Mouse (Mus musculus) MEL (cell line): ENCODE measurements around the gene Olfr1298.

Experiments used
- BHLHE40 ChIP-seq: IDR thresholded peaks from 2 replicates; pipeline ENCODE4 v1.6.1; 2012; ENCODE audit warnings: low read depth, mild to moderate bottlenecking, inconsistent platforms, low read length, improper control_type of control experiment, borderline replicate concordance
- CTCF ChIP-seq, 3 experiments: IDR thresholded peaks in 2 of 3; conservative IDR thresholded peaks in 1 of 3; 2 replicates each; pipeline ENCODE4 v1.5.1; 2011 to 2012; ENCODE audit warnings: low read length in 3 of 3, low read depth in 2 of 3, mild to moderate bottlenecking in 2 of 3, improper control_type of control experiment in 1 of 3, inconsistent platforms in 1 of 3, mixed read lengths in 1 of 3, moderate library complexity in 1 of 3; ENCODE audit not compliant: control insufficient read depth in 1 of 3, insufficient read depth in 1 of 3, poor library complexity in 1 of 3, severe bottlenecking in 1 of 3
- EP300 ChIP-seq, 2 experiments: IDR thresholded peaks; 2 replicates each; pipeline ENCODE4 v1.6.1; 2011; ENCODE audit warnings: improper control_type of control experiment in 2 of 2, low read length in 2 of 2, low read depth in 1 of 2, mild to moderate bottlenecking in 1 of 2
- GATA1 ChIP-seq: IDR thresholded peaks from 2 replicates; pipeline ENCODE4 v1.6.1; 2011; ENCODE audit warnings: low read depth, low read length, improper control_type of control experiment
- HCFC1 ChIP-seq: IDR thresholded peaks from 2 replicates; pipeline ENCODE4 v1.6.1; 2012; ENCODE audit warnings: low read depth, mild to moderate bottlenecking, inconsistent platforms, low read length, improper control_type of control experiment, moderate library complexity
- MXI1 ChIP-seq: IDR thresholded peaks from 2 replicates; pipeline ENCODE4 v1.6.1; 2011; ENCODE audit warnings: mild to moderate bottlenecking, low read depth, low read length, improper control_type of control experiment
- RCOR1 ChIP-seq: IDR thresholded peaks from 2 replicates; pipeline ENCODE4 v1.6.1; 2012; ENCODE audit warnings: low read depth, mild to moderate bottlenecking, inconsistent platforms, low read length, improper control_type of control experiment
- USF1 ChIP-seq: IDR thresholded peaks from 2 replicates; pipeline ENCODE4 v1.6.1; 2014; ENCODE audit warnings: low read depth, mild to moderate bottlenecking, inconsistent platforms, low read length, improper control_type of control experiment, moderate library complexity
- ZNF384 ChIP-seq: IDR thresholded peaks from 2 replicates; pipeline ENCODE4 v1.6.1; 2012; ENCODE audit warnings: low read depth, mild to moderate bottlenecking, inconsistent platforms, low read length, improper control_type of control experiment

DNA sequence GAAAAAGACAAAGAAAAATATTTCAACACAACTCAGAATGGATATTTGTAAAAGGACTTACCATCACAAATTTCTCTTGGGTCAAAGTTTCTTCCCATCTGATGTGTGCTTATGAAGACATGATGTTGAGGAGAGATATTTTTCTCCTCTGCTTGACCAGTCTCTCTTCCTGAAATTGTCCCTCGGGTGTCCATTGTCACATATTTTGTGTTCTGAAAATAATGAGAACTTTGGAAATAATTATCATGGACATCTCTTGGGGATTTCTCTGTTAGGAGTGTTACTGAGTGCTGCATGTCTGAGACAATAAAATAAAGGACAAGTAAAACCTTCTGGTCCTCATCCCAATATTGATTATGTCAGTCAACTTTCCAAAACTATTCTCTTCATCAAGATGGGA is at the start of gene Olfr1298:
- no peak for TF ChIP-seq GATA1
- TF ChIP-seq HCFC1: no peak
- TF ChIP-seq CTCF (IDR thresholded peaks at IDR 0.05 in 2 of 3, conservative IDR thresholded peaks at IDR 0.05 in 1 of 3; ENCODE audit: control insufficient read depth in 1 of 3, insufficient read depth in 1 of 3, low read depth in 2 of 3, low read length in 3 of 3, poor library complexity in 1 of 3, severe bottlenecking in 1 of 3): no peak
- no peak for TF ChIP-seq BHLHE40
- no peak for TF ChIP-seq MXI1
- no peak for TF ChIP-seq USF1
- no peak for TF ChIP-seq EP300 (IDR thresholded peaks at IDR 0.05; ENCODE audit: low read depth in 1 of 2, low read length in 2 of 2)
- TF ChIP-seq RCOR1: no peak
- no peak for TF ChIP-seq ZNF384
